Mouse (Mus musculus): ENCODE measurements around the gene Lmbr1l.

DNA sequence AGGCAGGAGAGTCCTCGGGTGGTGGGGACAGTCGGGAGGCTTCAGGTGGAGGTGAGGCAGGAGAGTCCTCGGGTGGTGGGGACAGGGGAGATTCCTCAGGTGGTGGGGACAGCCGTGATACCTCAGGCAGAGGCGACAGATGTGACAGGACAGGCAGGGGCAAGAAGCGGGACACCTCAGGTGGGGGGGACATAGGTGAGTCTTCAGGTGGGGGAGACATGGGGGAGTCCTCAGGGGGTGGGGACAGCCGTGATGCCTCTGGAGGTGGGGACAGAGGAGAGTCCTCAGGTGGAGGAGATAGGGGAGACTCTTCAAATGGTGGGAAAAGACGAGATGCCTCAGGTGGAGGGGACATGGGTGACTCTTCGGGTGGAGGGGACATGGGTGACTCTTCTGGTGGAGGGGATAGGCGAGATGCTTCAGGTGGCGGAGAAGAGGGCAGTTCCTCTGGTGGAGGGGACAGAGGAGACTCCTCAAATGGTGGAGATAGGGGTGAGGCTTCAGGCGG is 54.5 kb downstream of the Lmbr1l start:
- no peak for TF ChIP-seq USF1 (IDR thresholded peaks at IDR 0.05; ENCODE audit: low read depth)
- no peak for TF ChIP-seq POLR2AphosphoS2 (IDR thresholded peaks at IDR 0.05; ENCODE audit: insufficient read length, low read depth)
- TF ChIP-seq CEBPB (IDR thresholded peaks at IDR 0.05; ENCODE audit: insufficient read depth, poor library complexity, severe bottlenecking), result no peak
- no peak for TF ChIP-seq POLR2A (IDR thresholded peaks at IDR 0.05; ENCODE audit: insufficient read length, low read depth)
- TF ChIP-seq TCF12 (IDR thresholded peaks at IDR 0.05; ENCODE audit: insufficient read depth, poor library complexity, severe bottlenecking), result no peak
- no peak for TF ChIP-seq MAX (IDR thresholded peaks at IDR 0.05; ENCODE audit: low read depth)
- no peak for TF ChIP-seq MYOD1 (IDR thresholded peaks at IDR 0.05; ENCODE audit: control insufficient read depth in 1 of 3, insufficient read length in 2 of 3, low read depth in 2 of 3)
- TF ChIP-seq MYOG (IDR thresholded peaks at IDR 0.05; ENCODE audit: control insufficient read depth in 1 of 3, insufficient read depth in 1 of 3, insufficient read length in 2 of 3, low read depth in 2 of 3), result no peak
- no peak for TF ChIP-seq E2F4 (IDR thresholded peaks at IDR 0.05; ENCODE audit: insufficient read depth)
